Mouse (Mus musculus) cortical plate, adult 2 months (tissue): ENCODE results near the gene She.
"Not testable (repeated sequence)": the region's sequence is repeated elsewhere in the genome, so short reads cannot be mapped to it uniquely, and the experiment has no call there.

ENCODE experiments used
- CTCF ChIP-seq: fragments of 200-500 bp; IDR thresholded peaks from 2 replicates; pipeline ENCODE4 v1.5.1; 2011; ENCODE audit warnings: mild to moderate bottlenecking, control low read depth, low read length; ENCODE audit not compliant: insufficient read depth; ENCODE audit errors: extremely low read depth
- POLR2A ChIP-seq: fragments of 200-500 bp; IDR thresholded peaks from 2 replicates; pipeline ENCODE4 v1.6.1; 2011; ENCODE audit warnings: mild to moderate bottlenecking, low read length, control low read depth; ENCODE audit not compliant: insufficient read depth; ENCODE audit errors: extremely low read depth

DNA sequence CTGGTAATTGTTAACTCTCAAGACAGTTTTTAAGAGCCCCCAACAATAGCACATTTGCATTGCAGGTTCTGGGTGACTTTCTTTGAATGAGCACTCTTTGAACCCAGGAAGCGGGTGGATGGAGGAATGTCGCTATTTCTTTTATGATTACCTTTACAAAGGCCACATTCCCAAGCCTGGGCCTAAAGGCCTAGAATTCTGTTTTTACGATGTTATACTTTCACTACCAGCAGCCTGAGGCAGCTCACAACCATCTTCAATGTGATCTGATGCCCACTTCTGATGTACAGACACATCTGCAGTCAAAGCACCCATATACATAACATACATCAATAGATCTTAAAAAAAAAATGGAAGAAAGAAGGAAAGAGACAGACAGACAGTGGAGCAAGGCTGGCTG, 32.1 kb downstream of the She start:
- not testable (repeated sequence) for TF ChIP-seq POLR2A, CTCF
